Mouse (Mus musculus) midbrain, embryonic 16.5 days (tissue): ENCODE data around the gene Nav2. TPM values are rescaled to one million over a fixed set of nuclear protein-coding genes. Genes with fewer than 3 reads are reported as not detected.
A peak's percentile ranks its signal among the peaks of the same experiment; 100 is the strongest.

ENCODE experiments used
- ATAC-seq: fragments of 200-750 bp; cut with Nextera tagmentation; 2 replicates; pipeline ENCODE4 v1.8.0; 2017; ENCODE audit warnings: moderate TSS enrichment
- H3K27ac ChIP-seq: fragments of 300-500 bp; sonication (generic); 2 replicates; pipeline ENCODE4 v1.5.1; 2014; ENCODE audit warnings: mild to moderate bottlenecking, low read length, mixed read lengths
- H3K27me3 ChIP-seq: fragments of 300-500 bp; sonication (generic); 2 replicates; pipeline ENCODE4 v1.6.1; 2014; ENCODE audit warnings: low read depth, low read length, mixed read lengths; ENCODE audit not compliant: control insufficient read depth, insufficient read depth
- H3K36me3 ChIP-seq: fragments of 300-500 bp; sonication (generic); 2 replicates; pipeline ENCODE4 v1.6.1; 2014; ENCODE audit warnings: mild to moderate bottlenecking, low read length, moderate library complexity, mixed read lengths; ENCODE audit not compliant: control insufficient read depth, insufficient read depth
- H3K4me1 ChIP-seq: fragments of 300-500 bp; sonication (generic); 2 replicates; pipeline ENCODE4 v1.6.1; 2014; ENCODE audit warnings: mild to moderate bottlenecking, low read length, mixed read lengths; ENCODE audit not compliant: control insufficient read depth, insufficient read depth
- H3K4me2 ChIP-seq: fragments of 300-500 bp; sonication (generic); 2 replicates; pipeline ENCODE4 v1.6.1; 2014; ENCODE audit warnings: mild to moderate bottlenecking, low read length, mixed read lengths
- H3K4me3 ChIP-seq: fragments of 300-500 bp; sonication (generic); 2 replicates; pipeline ENCODE4 v1.5.1; 2014; ENCODE audit warnings: low read depth, mild to moderate bottlenecking, low read length, moderate library complexity, mixed read lengths
- H3K9ac ChIP-seq: fragments of 300-500 bp; sonication (generic); 2 replicates; pipeline ENCODE4 v1.6.1; 2014; ENCODE audit warnings: low read depth, low read length, mixed read lengths
- H3K9me3 ChIP-seq: fragments of 300-500 bp; sonication (generic); replicated peaks from 2 replicates; pipeline ENCODE4 v1.6.1; 2014; ENCODE audit warnings: mild to moderate bottlenecking, low read length, mixed read lengths; ENCODE audit not compliant: control insufficient read depth, poor library complexity, severe bottlenecking
- WGBS: fragments of 180-500 bp; shearing (Covaris S2); extraction: QIAGEN DNeasy Blood & Tissue Kit; methylation state at CpG from one replicate; pipeline ENCODE4 v1.1.7; 2014; 5-methylcytosine and 5-hydroxymethylcytosine counted together
- polyA plus RNA-seq: library from polyadenylated mRNA; unstranded; fragments of >200 nt; fragmentation: Nextera tagmentation; extraction: Ambion mirVana; gene quantifications from 2 replicates; pipeline ENCODE4 v1.2.1, GENCODE M21; 2015

Gene Nav2
- polyA plus RNA-seq, 1 experiment from 2014 or later: 21.5 TPM

GRCm38 (mm10) chr7:49448580-49448979 is 540.1 kb downstream of the Nav2 start:
- Histone ChIP-seq H3K9ac (no peak overlapping the region), H3K9me3 (no peaks in the 10 kb centered on the region), H3K4me2 (no peak overlapping the region), H3K27me3 (no peaks in the 10 kb centered on the region), H3K27ac (no peak overlapping the region), H3K4me3 (no peak overlapping the region), H3K36me3 (no peaks in the 10 kb centered on the region; the same call in 1 of the 2 replicates), H3K4me1 (peaks cover 8% of the 10 kb centered on the region)
- no peak for ATAC-seq
- WGBS: 66% methylated on average over 3 of the region's 3 CpGs

GRCm38 (mm10) chr7:49450261-49451141 is 542.0 kb downstream of the Nav2 start:
- H3K27me3 ChIP-seq: no peaks in the 10 kb centered on the region
- H3K4me3 ChIP-seq: no peak overlapping the region
- no peaks in the 10 kb centered on the region; the same call in 1 of the 2 replicates for H3K36me3 ChIP-seq
- no peak overlapping the region for H3K27ac ChIP-seq
- peaks cover 8% of the 10 kb centered on the region for H3K4me1 ChIP-seq
- H3K9ac ChIP-seq: no peak overlapping the region
- WGBS: 25% methylated on average over 22 of the region's 22 CpGs
- 0 out of 2 replicates have a peak, but pooled peaks have one; percentile 52 for ATAC-seq
- H3K4me2 ChIP-seq: peak overlapping the region; percentile 10; the same call in 1 of the 2 replicates
- no peaks in the 10 kb centered on the region for H3K9me3 ChIP-seq

GRCm38 (mm10) chr7:49451240-49451639 is 542.7 kb downstream of the Nav2 start:
- no peak overlapping the region for H3K4me2 ChIP-seq
- H3K36me3 ChIP-seq: no peaks in the 10 kb centered on the region; the same call in 1 of the 2 replicates
- WGBS: 92% methylated on average over 10 of the region's 10 CpGs
- ATAC-seq: no peak
- no peak overlapping the region for H3K27ac ChIP-seq
- no peaks in the 10 kb centered on the region for H3K9me3 ChIP-seq
- H3K9ac ChIP-seq: no peak overlapping the region
- peaks cover 8% of the 10 kb centered on the region for H3K4me1 ChIP-seq
- H3K4me3 ChIP-seq: no peak overlapping the region
- no peaks in the 10 kb centered on the region for H3K27me3 ChIP-seq

- Histone ChIP-seq H3K4me3 (no peak overlapping the region), H3K27ac (no peak overlapping the region), H3K9ac (no peak overlapping the region), H3K4me2 (no peak overlapping the region), H3K27me3 (no peaks in the 10 kb centered on the region), H3K4me1 (peaks cover 8% of the 10 kb centered on the region), H3K9me3 (no peaks in the 10 kb centered on the region), H3K36me3 (no peaks in the 10 kb centered on the region; the same call in 1 of the 2 replicates)
- no peak for ATAC-seq
- WGBS: 76% methylated on average over 11 of the region's 11 CpGs
Measured at GRCm38 (mm10) chr7:49452274-49452673, 543.8 kb downstream of the Nav2 start.

- 85% methylated on average over 5 of the region's 5 CpGs for WGBS
- no peak overlapping the region for H3K9ac ChIP-seq
- H3K4me1 ChIP-seq: peaks cover 8% of the 10 kb centered on the region
- H3K4me2 ChIP-seq: no peak overlapping the region
- no peaks in the 10 kb centered on the region for H3K9me3 ChIP-seq
- H3K4me3 ChIP-seq: no peak overlapping the region
- H3K36me3 ChIP-seq: no peaks in the 10 kb centered on the region; the same call in 1 of the 2 replicates
- no peak overlapping the region for H3K27ac ChIP-seq
- no peaks in the 10 kb centered on the region for H3K27me3 ChIP-seq
- ATAC-seq: no peak
Measured at GRCm38 (mm10) chr7:49454601-49455000, 546.1 kb downstream of the Nav2 start.

- no peaks in the 10 kb centered on the region for H3K9me3 ChIP-seq
- H3K4me2 ChIP-seq: no peak overlapping the region
- H3K36me3 ChIP-seq: no peaks in the 10 kb centered on the region; the same call in 1 of the 2 replicates
- 59% methylated on average over 2 of the region's 2 CpGs for WGBS
- H3K4me1 ChIP-seq: no peaks in the 10 kb centered on the region; the same call in 1 of the 2 replicates
- H3K9ac ChIP-seq: no peak overlapping the region
- H3K4me3 ChIP-seq: no peak overlapping the region
- H3K27ac ChIP-seq: no peak overlapping the region
- no peaks in the 10 kb centered on the region for H3K27me3 ChIP-seq
- no peak for ATAC-seq
Measured at GRCm38 (mm10) chr7:49456148-49456547, 547.6 kb downstream of the Nav2 start.

- WGBS: 60% methylated on average over 10 of the region's 10 CpGs
- no peak overlapping the region for H3K27ac ChIP-seq
- no peak overlapping the region for H3K9ac ChIP-seq
- H3K9me3 ChIP-seq: no peaks in the 10 kb centered on the region
- ATAC-seq: 0 out of 2 replicates have a peak, but pooled peaks have one; percentile 60
- no peaks in the 10 kb centered on the region; the same call in 1 of the 2 replicates for H3K4me1 ChIP-seq
- H3K36me3 ChIP-seq: no peaks in the 10 kb centered on the region; the same call in 1 of the 2 replicates
- H3K4me3 ChIP-seq: no peak overlapping the region
- no peaks in the 10 kb centered on the region for H3K27me3 ChIP-seq
- no peak overlapping the region for H3K4me2 ChIP-seq
Measured at GRCm38 (mm10) chr7:49457398-49457797, 548.9 kb downstream of the Nav2 start.

GRCm38 (mm10) chr7:49457890-49458289 is 549.4 kb downstream of the Nav2 start:
- Histone ChIP-seq H3K4me2 (no peak overlapping the region), H3K9me3 (no peaks in the 10 kb centered on the region), H3K4me3 (no peak overlapping the region), H3K9ac (no peak overlapping the region), H3K36me3 (no peaks in the 10 kb centered on the region; the same call in 1 of the 2 replicates), H3K4me1 (no peaks in the 10 kb centered on the region; the same call in 1 of the 2 replicates), H3K27ac (no peak overlapping the region), H3K27me3 (no peaks in the 10 kb centered on the region)
- WGBS: 73% methylated on average over 10 of the region's 10 CpGs
- ATAC-seq: 0 out of 2 replicates have a peak, but pooled peaks have one; percentile 7

- Histone ChIP-seq H3K4me1 (no peaks in the 10 kb centered on the region; the same call in 1 of the 2 replicates), H3K9me3 (no peaks in the 10 kb centered on the region), H3K27me3 (no peaks in the 10 kb centered on the region), H3K36me3 (peaks cover 8% of the 10 kb centered on the region), H3K4me2 (no peak overlapping the region), H3K9ac (no peak overlapping the region), H3K4me3 (no peak overlapping the region), H3K27ac (no peak overlapping the region)
- ATAC-seq: no peak
- 36% methylated on average over 10 of the region's 10 CpGs for WGBS
Measured at GRCm38 (mm10) chr7:49462328-49462811, 553.9 kb downstream of the Nav2 start.
